Mouse (Mus musculus): ENCODE data around the gene AI467606. TPM values are rescaled to one million over a fixed set of nuclear protein-coding genes. Genes with fewer than 3 reads are reported as not detected.

The AI467606 gene
- 31.3 and 37.2 TPM in 2 replicates for polyA plus RNA-seq (2012; rRNA removed)

DNA sequence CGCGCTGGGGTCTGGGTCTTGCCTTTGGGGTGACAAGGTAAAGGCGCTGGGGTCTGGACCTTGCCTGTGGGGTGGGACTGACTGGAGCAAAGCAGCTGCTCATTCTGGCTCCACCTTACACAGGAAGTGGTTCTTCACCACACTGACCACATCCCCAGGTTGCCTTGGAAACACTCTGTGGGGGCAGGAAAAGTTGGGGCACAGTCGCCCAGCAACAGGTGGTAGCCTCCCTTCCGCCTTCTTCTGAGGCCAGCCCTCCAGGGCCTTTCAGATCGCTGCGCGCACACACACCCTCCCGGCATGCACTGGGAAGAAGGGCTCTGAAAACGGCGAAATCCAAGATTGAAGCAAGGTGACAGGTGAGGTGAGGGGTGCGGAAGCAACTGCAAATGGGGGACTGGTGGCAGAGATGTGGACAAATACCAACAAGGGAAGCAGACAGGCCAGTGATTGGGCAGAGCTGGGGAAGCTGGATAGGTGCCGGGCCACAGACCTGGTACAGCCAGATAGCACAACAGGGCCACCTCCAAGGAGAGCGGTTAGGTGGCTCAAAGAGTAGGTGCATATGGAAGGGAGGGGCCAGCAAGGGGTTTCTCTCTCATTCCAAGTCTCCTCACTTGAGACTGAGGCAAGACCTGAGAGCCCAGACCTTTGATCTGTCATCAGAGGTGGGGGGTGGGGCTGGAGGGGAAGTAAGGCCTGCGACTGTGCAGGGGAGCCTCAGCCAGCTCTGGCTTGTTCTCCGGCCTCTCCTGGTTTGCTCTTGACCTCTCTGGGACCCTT, at the start of gene AI467606:
TSS of gene AI467606 (plus strand) at position 246 of the 783 bp plus-strand sequence.

GRCm38 (mm10) chr7:127041851-127042672, 49.1 kb upstream of the AI467606 start, which contains the start of gene Kif22:
Gene Kif22, minus strand, starts transcription at chr7:127042471.

DNA sequence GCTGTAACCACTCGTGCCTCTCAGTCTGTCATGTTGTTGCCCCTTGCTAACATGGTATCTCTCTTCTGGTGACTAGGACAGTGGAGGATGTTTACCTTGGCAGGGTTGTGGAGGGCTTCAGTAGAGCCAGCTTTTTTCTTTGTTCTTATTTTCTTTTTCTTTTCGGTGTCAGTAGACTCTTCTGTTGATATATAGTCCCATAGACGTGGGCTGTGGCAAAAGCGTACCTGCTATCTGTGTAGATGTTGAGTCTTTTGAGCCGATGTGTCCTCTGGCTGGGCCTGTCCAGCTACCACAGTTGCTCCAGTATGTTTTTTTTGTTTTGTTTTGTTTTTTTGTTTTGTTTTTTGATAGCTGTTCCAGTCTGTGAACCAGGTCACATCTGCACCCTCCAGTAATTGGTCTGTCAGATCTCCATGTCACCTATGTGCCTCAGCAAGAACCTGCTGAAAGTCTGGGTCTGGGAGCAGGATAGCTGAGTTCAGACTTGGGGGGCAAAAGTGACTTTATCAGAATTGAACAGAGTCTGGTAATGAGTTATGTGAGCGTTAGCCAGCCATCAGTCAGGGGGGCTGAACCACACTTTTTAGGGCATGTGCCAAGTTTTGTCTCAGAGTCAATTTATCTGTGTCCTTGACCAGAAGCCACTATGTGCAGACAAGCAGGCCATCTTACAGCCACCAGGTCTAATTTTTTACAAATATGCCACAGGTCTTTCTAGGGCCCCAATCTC, 3.7 kb upstream of the AI467606 start, which contains the start of gene Zg16:
TSS of gene Zg16 (minus strand) at position 51 of the 733 bp plus-strand sequence.

GRCm38 (mm10) chr7:127121911-127122270, 30.7 kb downstream of the AI467606 start, which contains the start of gene Qprt:
Gene Qprt, minus strand, starts transcription at chr7:127122226.

DNA sequence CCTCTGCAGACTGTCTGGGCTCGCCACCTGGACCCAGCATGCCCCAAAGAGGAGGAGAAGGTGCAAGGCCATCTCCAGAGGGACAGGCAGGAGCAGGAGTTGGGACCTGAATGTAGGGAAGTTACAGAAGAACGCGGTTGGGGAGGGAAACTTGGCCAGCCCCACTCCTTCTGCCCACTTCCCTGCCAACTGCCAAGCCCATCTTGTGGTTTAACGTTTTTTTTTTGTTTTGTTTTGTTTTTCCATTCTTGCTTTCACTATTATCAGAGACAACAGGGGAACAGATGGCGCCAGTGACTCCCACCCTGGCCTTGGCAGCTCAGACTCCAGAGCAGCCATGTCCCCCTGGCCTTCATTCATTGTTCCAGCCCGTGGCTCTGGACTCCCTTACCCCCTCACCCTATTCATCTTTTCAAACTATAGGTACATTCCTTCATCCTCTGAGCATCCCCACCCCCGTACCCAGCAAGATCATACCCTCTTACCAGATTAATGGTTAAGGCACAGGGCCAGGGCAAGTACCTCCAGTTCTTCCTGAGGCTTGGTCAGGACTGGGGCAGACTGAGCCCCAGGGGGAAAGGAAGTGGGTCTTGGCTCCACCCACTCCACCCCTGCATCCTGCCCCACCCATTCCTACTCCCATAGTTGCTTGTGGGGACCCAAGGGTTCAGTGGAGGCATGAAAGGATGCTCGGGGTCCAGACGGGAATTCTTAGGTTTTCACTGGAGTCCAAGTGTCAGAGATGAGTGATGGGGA, 46.3 kb downstream of the AI467606 start, which contains the start of gene Spn:
TSS of gene Spn (minus strand) at position 562 of the 756 bp plus-strand sequence.

Other genes with a start within 250 kb of the AI467606 start
- 0.12 and 0.45 TPM in 2 replicates for gene Doc2a, start 243.9 kb upstream of the AI467606 start, polyA plus RNA-seq (2012; rRNA removed)
- gene Hirip3, start 229.4 kb upstream of the AI467606 start, polyA plus RNA-seq (2012; rRNA removed), result 11.2 and 13.2 TPM in 2 replicates
- gene Ino80e, start 229.0 kb upstream of the AI467606 start, polyA plus RNA-seq (2012; rRNA removed), result 82.1 and 86.8 TPM in 2 replicates
- gene Taok2, start 206.7 kb upstream of the AI467606 start, polyA plus RNA-seq (2012; rRNA removed), result 167 and 168 TPM in 2 replicates
- gene Tmem219, start 168.4 kb upstream of the AI467606 start, polyA plus RNA-seq (2012; rRNA removed), result 86.4 and 116 TPM in 2 replicates
- gene Kctd13, start 162.5 kb upstream of the AI467606 start, polyA plus RNA-seq (2012; rRNA removed), result 44.3 and 45.2 TPM in 2 replicates
- gene Asphd1, start 141.8 kb upstream of the AI467606 start, polyA plus RNA-seq (2012; rRNA removed), result 0.18 and 0.73 TPM in 2 replicates
- gene Sez6l2, start 140.8 kb upstream of the AI467606 start, polyA plus RNA-seq (2012; rRNA removed), result 12.3 and 14.6 TPM in 2 replicates
- gene Cdipt, start 115.4 kb upstream of the AI467606 start, polyA plus RNA-seq (2012; rRNA removed), result 307 and 318 TPM in 2 replicates
- gene Cdiptos, start 115.3 kb upstream of the AI467606 start, polyA plus RNA-seq (2012; rRNA removed), result 2.1 and 2.2 TPM in 2 replicates
- 82.1 and 99.8 TPM in 2 replicates for gene Mvp, start 76.7 kb upstream of the AI467606 start, polyA plus RNA-seq (2012; rRNA removed)
- gene Pagr1b, start 74.9 kb upstream of the AI467606 start, polyA plus RNA-seq (2012; rRNA removed), result 2.2 and 4.7 TPM in 2 replicates
- 1.3 and 3.5 TPM in 2 replicates for gene Pagr1a, start 74.0 kb upstream of the AI467606 start, polyA plus RNA-seq (2012; rRNA removed)
- 60.7 and 61.9 TPM in 2 replicates for gene Gm42742, start 70.3 kb upstream of the AI467606 start, polyA plus RNA-seq (2012; rRNA removed)
- 20.6 and 34.9 TPM in 2 replicates for gene Prrt2, start 70.1 kb upstream of the AI467606 start, polyA plus RNA-seq (2012; rRNA removed)
- 393 and 433 TPM in 2 replicates for gene Maz, start 64.3 kb upstream of the AI467606 start, polyA plus RNA-seq (2012; rRNA removed)
- 6.5 and 11.3 TPM in 2 replicates for gene Kif22, start 48.9 kb upstream of the AI467606 start, polyA plus RNA-seq (2012; rRNA removed)
- 4.6 and 8.5 TPM in 2 replicates for gene Zg16, start 4.0 kb upstream of the AI467606 start, polyA plus RNA-seq (2012; rRNA removed)
- 2.5 and 3.0 TPM in 2 replicates for gene Qprt, start 30.9 kb downstream of the AI467606 start, polyA plus RNA-seq (2012; rRNA removed)
- gene Spn, start 46.5 kb downstream of the AI467606 start, polyA plus RNA-seq (2012; rRNA removed), result 2.0 and 2.2 TPM in 2 replicates
- 22.5 and 27.3 TPM in 2 replicates for gene Cd2bp2, start 104.7 kb downstream of the AI467606 start, polyA plus RNA-seq (2012; rRNA removed)
- gene Tbc1d10b, start 117.1 kb downstream of the AI467606 start, polyA plus RNA-seq (2012; rRNA removed), result 37.8 and 46.0 TPM in 2 replicates
- 0.89 and 1.2 TPM in 2 replicates for gene Mylpf, start 117.5 kb downstream of the AI467606 start, polyA plus RNA-seq (2012; rRNA removed)
- gene Zfp553, start 141.7 kb downstream of the AI467606 start, polyA plus RNA-seq (2012; rRNA removed), result 30.4 and 32.0 TPM in 2 replicates
- 13.9 and 22.8 TPM in 2 replicates for gene Sept1, start 141.8 kb downstream of the AI467606 start, polyA plus RNA-seq (2012; rRNA removed)
- gene Zfp771, start 152.9 kb downstream of the AI467606 start, polyA plus RNA-seq (2012; rRNA removed), result 290 and 471 TPM in 2 replicates
- 82.3 and 102 TPM in 2 replicates for gene Dctpp1, start 169.3 kb downstream of the AI467606 start, polyA plus RNA-seq (2012; rRNA removed)
- gene Sephs2, start 182.7 kb downstream of the AI467606 start, polyA plus RNA-seq (2012; rRNA removed), result 19.5 and 24.6 TPM in 2 replicates
- 4.3 and 4.5 TPM in 2 replicates for gene Itgal, start 204.9 kb downstream of the AI467606 start, polyA plus RNA-seq (2012; rRNA removed)